Mouse (Mus musculus) erythroblast, embryonic 14.5 days (primary cell): ENCODE measurements around the gene Otop2.

Experiments
- GATA1 ChIP-seq: IDR thresholded peaks from 2 replicates; pipeline ENCODE4 v1.6.1; 2012; ENCODE audit warnings: low read length, inconsistent platforms, mixed read lengths
- TAL1 ChIP-seq: IDR thresholded peaks from 3 replicates; pipeline ENCODE4 v1.6.1; 2012; ENCODE audit warnings: low read length, inconsistent platforms, mixed read lengths

DNA sequence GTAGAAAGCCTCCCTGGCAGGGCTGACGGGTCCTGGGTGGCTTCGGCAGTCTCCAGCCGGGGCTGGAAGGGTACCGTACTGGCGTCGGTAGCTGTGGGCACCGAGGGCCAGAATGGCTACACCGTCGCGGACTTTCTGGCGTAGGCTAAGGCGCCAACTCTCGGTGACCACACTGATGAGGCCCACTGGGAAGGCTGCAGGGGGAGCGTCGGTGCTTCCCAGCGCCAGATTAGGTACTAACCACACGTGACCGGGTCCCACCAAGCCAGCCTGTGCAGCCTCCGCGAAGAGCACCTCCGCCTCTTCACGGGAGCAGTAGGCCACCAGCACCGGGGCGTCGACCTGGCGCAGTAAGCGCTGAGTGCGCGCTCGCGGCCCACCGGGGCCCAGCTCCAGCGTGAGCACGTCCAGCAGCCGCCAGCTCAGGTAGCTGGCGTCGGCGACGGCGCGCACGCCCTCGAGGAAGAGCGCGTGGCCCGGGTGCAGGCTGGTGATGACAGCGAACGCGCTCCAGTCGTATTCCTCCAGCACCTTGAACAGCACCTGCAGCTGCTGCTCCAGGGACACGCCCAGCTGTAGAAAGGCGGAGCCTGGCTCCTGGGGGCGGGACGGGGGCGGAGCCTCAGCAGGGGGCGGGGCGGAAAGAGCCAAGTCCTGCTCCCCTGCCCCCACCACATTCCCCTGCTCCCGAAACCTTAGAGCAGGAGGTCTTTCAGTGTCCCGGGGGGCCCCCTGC lies 49.0 kb upstream of the Otop2 start:
- TF ChIP-seq TAL1, result no peak
- no peak for TF ChIP-seq GATA1
